ENCODE assay signal across 10 mouse cellular contexts in the genomic region with DNA sequence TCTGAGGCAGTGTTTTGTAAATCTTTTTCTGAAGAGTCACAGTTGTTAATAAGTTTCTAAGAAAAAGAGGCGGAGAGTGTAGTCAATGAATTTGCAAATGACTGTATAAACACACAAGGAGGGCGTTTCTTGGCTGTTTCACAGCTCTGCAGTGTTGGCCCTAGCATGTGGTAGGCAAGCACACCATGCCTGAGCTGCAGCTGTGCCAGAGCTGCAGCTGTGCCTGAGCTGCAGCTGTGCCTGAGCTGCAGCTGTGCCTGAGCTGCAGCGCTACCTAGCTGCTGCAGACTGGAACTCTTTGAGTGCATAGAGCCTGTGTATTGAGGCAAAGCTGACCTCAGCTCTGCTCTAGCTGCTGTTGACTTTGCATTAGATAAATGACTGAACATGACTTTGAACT. TPM values are rescaled to one million over a fixed set of nuclear protein-coding genes. Genes with fewer than 3 reads are reported as not detected.
A peak's percentile ranks its signal among the peaks of the same experiment; 100 is the strongest.
DNase-seq lines count a peak whose midpoint lies in the region; ATAC-seq and TF ChIP-seq lines count a peak whose summit lies in the region.
"Had no signal": no experiment of that assay in that cellular context is flagged by ENCODE, and none has a peak within 500 bp of the region (broad histone marks: within the 10 kb centered on the region; RNA-seq: fewer than 3 reads in every experiment).

No protein-coding gene starts in this region.

- DNase-seq in lung, adult 2 months: no peak
- no peak for DNase-seq in lung, postnatal 14 days
- peak; percentile 18 to 44 for DNase-seq in kidney, postnatal 4 days
- no peak for DNase-seq in right cerebral cortex, postnatal 14 days
- DNase-seq in urinary bladder, adult 18-20 months (ENCODE audit: low spot score in 2 of 2): no peak

- no peak overlapping the region for H3K4me2 ChIP-seq in forebrain, embryonic 15.5 days (replicated peaks)
- no peak overlapping the region for H3K4me2 ChIP-seq in neural tube, embryonic 14.5 days (ENCODE audit: low read depth, low read length)

- peak; percentile 39; the same call in 1 of the 2 replicates for TF ChIP-seq CTCF in lung, adult 2 months (IDR thresholded peaks at IDR 0.05; ENCODE audit: insufficient read depth, low read length)

- H3K36me3 ChIP-seq in forebrain, embryonic 15.5 days: no peaks in the 10 kb centered on the region
- H3K36me3 ChIP-seq in neural tube, embryonic 14.5 days (ENCODE audit: control insufficient read depth, insufficient read depth, low read length): no peaks in the 10 kb centered on the region

- H3K27me3 ChIP-seq in forebrain, embryonic 15.5 days: no peaks in the 10 kb centered on the region
- no peaks in the 10 kb centered on the region for H3K27me3 ChIP-seq in neural tube, embryonic 14.5 days (ENCODE audit: control insufficient read depth, insufficient read depth, low read length)

- H3K4me3 ChIP-seq in lung, adult 2 months (replicated peaks; ENCODE audit: extremely low read depth, low read depth, low read length): no peak overlapping the region
- H3K4me3 ChIP-seq in forebrain, embryonic 15.5 days: no peak overlapping the region
- H3K4me3 ChIP-seq in neural tube, embryonic 14.5 days (ENCODE audit: low read depth, low read length): no peak overlapping the region
- H3K4me3 ChIP-seq: megakaryocyte, embryonic 14.5 days had no signal

- no peaks in the 10 kb centered on the region for H3K9me3 ChIP-seq in forebrain, embryonic 15.5 days
- no peaks in the 10 kb centered on the region for H3K9me3 ChIP-seq in neural tube, embryonic 14.5 days (ENCODE audit: control insufficient read depth, low read length)
- H3K9me3 ChIP-seq: megakaryocyte, embryonic 14.5 days had no signal

- H3K4me1 ChIP-seq in lung, adult 2 months (ENCODE audit: control insufficient read depth, insufficient read depth, low read length): no peaks in the 10 kb centered on the region
- H3K4me1 ChIP-seq in forebrain, embryonic 15.5 days: no peaks in the 10 kb centered on the region
- H3K4me1 ChIP-seq in neural tube, embryonic 14.5 days (ENCODE audit: control insufficient read depth, insufficient read depth, low read length): no peaks in the 10 kb centered on the region

- H3K9ac ChIP-seq in forebrain, embryonic 15.5 days (replicated peaks): no peak overlapping the region
- H3K9ac ChIP-seq in neural tube, embryonic 14.5 days (replicated peaks; ENCODE audit: low read depth, low read length): no peak overlapping the region

- no peak for TF ChIP-seq POLR2A in lung, adult 2 months (IDR thresholded peaks at IDR 0.05; ENCODE audit: borderline replicate concordance, extremely low read depth, low read depth, low read length)

- ATAC-seq in forebrain, embryonic 15.5 days (replicated peaks): peak; percentile 58
- peak; percentile 85 for ATAC-seq in neural tube, embryonic 14.5 days (ENCODE audit: low read depth)
- ATAC-seq in erythroblast, adult 5-6 weeks (replicated peaks; ENCODE audit: low FRiP score, poor library complexity, severe bottlenecking): no peak

- 32% methylated on average over 3 of the region's 3 CpGs for WGBS in lung, adult 2 months
- 22% methylated on average over 3 of the region's 3 CpGs for WGBS in forebrain, embryonic 15.5 days
- 20% methylated on average over 3 of the region's 3 CpGs for WGBS in neural tube, embryonic 14.5 days

- no peak overlapping the region for H3K27ac ChIP-seq in forebrain, embryonic 15.5 days (replicated peaks)
- H3K27ac ChIP-seq in neural tube, embryonic 14.5 days (ENCODE audit: low read depth, low read length): no peak overlapping the region

RNA-seq across cellular contexts. Expression of gene Ifitm7, which starts 17.5 kb away (rescaled TPM):
- not detected in 2 replicates for polyA plus RNA-seq in lung, adult 2 months (2012; rRNA removed)
- 0.26 and 0.80 TPM in 2 replicates for polyA plus RNA-seq in forebrain, embryonic 15.5 days (2015; fragmentation: Nextera tagmentation; extraction: Ambion mirVana)
- polyA plus RNA-seq in neural tube, embryonic 14.5 days (2014; fragmentation: Nextera tagmentation; extraction: Ambion mirVana): 1.3 and 2.5 TPM in 2 replicates
- total RNA-seq in erythroblast, adult 5-6 weeks (2015; ENCODE audit: low replicate concordance): not detected in 2 replicates
- total RNA-seq in erythroblast, adult 5-6 weeks (2017; ENCODE audit: low replicate concordance): 0.98 TPM in 1 of 2 replicates, not detected in the other
- total RNA-seq: adrenal gland, postnatal 36 days had no signal

RNA-seq across cellular contexts. Expression of gene 2900011O08Rik, which starts 17.8 kb away (rescaled TPM):
- polyA plus RNA-seq in lung, adult 2 months (2012; rRNA removed): 0.20 TPM in 1 of 2 replicates, not detected in the other
- polyA plus RNA-seq in forebrain, embryonic 15.5 days (2015; fragmentation: Nextera tagmentation; extraction: Ambion mirVana): 126 and 130 TPM in 2 replicates
- polyA plus RNA-seq in neural tube, embryonic 14.5 days (2014; fragmentation: Nextera tagmentation; extraction: Ambion mirVana): 176 and 233 TPM in 2 replicates
- not detected in 2 replicates for total RNA-seq in erythroblast, adult 5-6 weeks (2015; ENCODE audit: low replicate concordance)
- not detected in 2 replicates for total RNA-seq in erythroblast, adult 5-6 weeks (2017; ENCODE audit: low replicate concordance)

Comparison
In these comparisons a context has a peak if more than half of its experiments do, and no peak if none do; other contexts are left out.
1. DNase-seq: peak in kidney, postnatal 4 days (2 of 2); none in lung, adult 2 months (single experiment), lung, postnatal 14 days (single experiment), right cerebral cortex, postnatal 14 days (single experiment) and urinary bladder, adult 18-20 months (0 of 2).
2. RNA of gene 2900011O08Rik, which starts 17.8 kb away (polyA plus RNA-seq): 176 to 233 TPM in neural tube, embryonic 14.5 days and 126 to 130 TPM in forebrain, embryonic 15.5 days; 0.20 TPM in lung, adult 2 months; every median in the first group is over 100 times any median in the second.